11 mouse cellular contexts compared by ENCODE assay signal in the genomic region with DNA sequence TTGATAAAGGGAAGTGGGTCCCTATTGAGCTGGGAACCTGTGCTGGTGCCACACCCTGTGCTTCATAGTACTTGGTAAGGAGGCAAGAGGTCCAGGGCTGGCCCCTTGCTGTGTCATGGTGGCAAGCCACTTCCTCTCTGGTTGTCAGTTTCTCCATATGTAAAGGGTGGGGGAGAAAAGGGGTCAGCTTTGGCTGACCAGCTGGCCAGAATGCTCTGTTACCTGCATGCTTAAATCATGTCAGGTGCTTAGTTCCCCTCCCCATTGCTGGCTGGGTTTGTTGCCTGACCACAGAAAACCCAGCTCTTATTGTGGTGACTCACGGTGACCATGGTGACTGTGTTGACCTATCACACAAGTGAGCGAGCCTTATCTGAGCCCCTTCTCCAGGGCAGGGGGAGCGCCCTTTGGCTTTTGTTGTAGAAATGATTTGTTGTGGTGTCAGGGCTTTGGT. TPM values are rescaled to one million over a fixed set of nuclear protein-coding genes. Genes with fewer than 3 reads are reported as not detected.
DNase-seq lines count a peak whose midpoint lies in the region; ATAC-seq and TF ChIP-seq lines count a peak whose summit lies in the region.
"Had no signal": no experiment of that assay in that cellular context is flagged by ENCODE, and none has a peak within 500 bp of the region (broad histone marks: within the 10 kb centered on the region; RNA-seq: fewer than 3 reads in every experiment).

No protein-coding gene starts in this region.

- no peak for TF ChIP-seq CTCF in thymus, adult 2 months (IDR thresholded peaks at IDR 0.05; ENCODE audit: borderline replicate concordance, control insufficient read depth, extremely low read depth, insufficient read depth, low read length, poor library complexity)

- no peak overlapping the region for H3K4me3 ChIP-seq in thymus, adult 2 months (ENCODE audit: control insufficient read depth, insufficient read depth, low read length)
- H3K4me3 ChIP-seq: hindbrain, embryonic 10.5 days had no signal

- no peaks in the 10 kb centered on the region for H3K36me3 ChIP-seq in thymus, adult 2 months (ENCODE audit: control insufficient read depth, insufficient read depth, low read length)
- H3K36me3 ChIP-seq: hindbrain, embryonic 10.5 days had no signal

- H3K27me3 ChIP-seq in thymus, adult 2 months (ENCODE audit: control insufficient read depth, insufficient read depth, low read length): no peaks in the 10 kb centered on the region

- intact Hi-C loops in left cerebral cortex, postnatal 14 days (cut with DNase I): no loop called here

- ATAC-seq in hematopoietic stem cell, adult 5-6 weeks (replicated peaks in 1 of 2; ENCODE audit: insufficient read depth in 1 of 2, low FRiP score in 2 of 2, low TSS enrichment in 1 of 2, low read depth in 1 of 2, poor library complexity in 2 of 2, severe bottlenecking in 2 of 2): peak; percentile 57 to 68
- ATAC-seq: forebrain, embryonic 14.5 days had no signal

- peak; percentile 18 for DNase-seq in thymus, postnatal 25 days
- DNase-seq in thymus, adult 2 months: no peak
- DNase-seq in lung, postnatal 36 days: peak; percentile 79
- peak; percentile 58 for DNase-seq in yolk sac, embryonic 10.5 days (ENCODE audit: low spot score)
- DNase-seq in layer of hippocampus, adult 11-12 months (ENCODE audit: low spot score): no peak
- DNase-seq in left cerebral cortex, postnatal 14 days (ENCODE audit: low spot score in 2 of 2): no peak
- DNase-seq: cerebellum, adult 9-11 months; layer of hippocampus, adult 9-11 months had no signal

- no peak overlapping the region; the same call in 1 of the 2 replicates for H3K27ac ChIP-seq in thymus, adult 2 months (ENCODE audit: control insufficient read depth, insufficient read depth, low read length)
- H3K27ac ChIP-seq: hindbrain, embryonic 10.5 days had no signal

- WGBS in thymus, adult 2 months: 59% methylated on average over 3 of the region's 3 CpGs

- no peak for TF ChIP-seq POLR2A in thymus, adult 2 months (IDR thresholded peaks at IDR 0.05; ENCODE audit: control insufficient read depth, extremely low read depth, insufficient read depth, low read length, poor library complexity)

- H3K4me1 ChIP-seq in thymus, adult 2 months (replicated peaks; ENCODE audit: control insufficient read depth, insufficient read depth, low read length): peaks cover 54% of the 10 kb centered on the region

RNA-seq across cellular contexts. Expression of gene Anxa11, which starts 15.2 kb away (rescaled TPM):
- polyA plus RNA-seq in thymus, adult 2 months (2012; rRNA removed): 113 and 122 TPM in 2 replicates
- 9.8 and 14.7 TPM in 2 replicates for total RNA-seq in hematopoietic stem cell, adult 5-6 weeks (2017)
- 10 to 100 TPM; 14.1 to 14.8 TPM for total RNA-seq in left cerebral cortex, postnatal 14 days (2021)

RNA-seq across cellular contexts. Expression of gene Plac9a, which starts 45.7 kb away (rescaled TPM):
- polyA plus RNA-seq in thymus, adult 2 months (2012; rRNA removed): 1.3 TPM in 1 of 2 replicates, not detected in the other
- not detected in 2 replicates for total RNA-seq in hematopoietic stem cell, adult 5-6 weeks (2017)
- not detected for total RNA-seq in left cerebral cortex, postnatal 14 days (2021)
- polyA plus RNA-seq: forebrain, embryonic 14.5 days; hindbrain, embryonic 10.5 days had no signal

Comparison
In these comparisons a context has a peak if more than half of its experiments do, and no peak if none do; other contexts are left out.
1. DNase-seq: peak in thymus, postnatal 25 days (single experiment), lung, postnatal 36 days (single experiment) and yolk sac, embryonic 10.5 days (single experiment); none in thymus, adult 2 months (single experiment), layer of hippocampus, adult 11-12 months (single experiment) and left cerebral cortex, postnatal 14 days (0 of 2).